Mouse (Mus musculus) right cerebral cortex, adult 18-20 months (tissue): ENCODE measurements around the gene Eml6.

Experiments
- DNase-seq: peaks from one replicate; pipeline ENCODE4 v3.0.0; 2022; ENCODE audit warnings: mixed read lengths

Gene Eml6

DNA sequence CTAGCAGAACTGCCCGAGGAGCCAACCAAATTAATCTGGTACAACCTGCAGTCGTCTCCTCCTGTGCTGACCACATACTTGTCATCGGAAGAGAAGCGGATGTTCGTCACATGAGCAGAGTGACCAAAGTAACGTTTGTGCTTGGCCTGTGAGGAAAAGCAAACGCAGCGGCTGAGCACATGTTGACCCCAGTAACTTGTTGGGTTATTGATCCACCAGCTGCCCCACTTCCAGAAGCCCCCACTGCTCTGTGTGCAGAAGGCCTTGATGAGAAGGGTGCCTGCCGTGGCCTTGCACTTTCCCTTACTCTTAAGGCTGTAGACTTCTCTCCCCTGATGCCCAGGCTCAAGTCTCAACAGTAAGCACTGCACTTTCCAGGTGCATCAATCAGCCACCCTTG lies 279.6 kb downstream of the Eml6 start:
- DNase-seq, result no peak

DNA sequence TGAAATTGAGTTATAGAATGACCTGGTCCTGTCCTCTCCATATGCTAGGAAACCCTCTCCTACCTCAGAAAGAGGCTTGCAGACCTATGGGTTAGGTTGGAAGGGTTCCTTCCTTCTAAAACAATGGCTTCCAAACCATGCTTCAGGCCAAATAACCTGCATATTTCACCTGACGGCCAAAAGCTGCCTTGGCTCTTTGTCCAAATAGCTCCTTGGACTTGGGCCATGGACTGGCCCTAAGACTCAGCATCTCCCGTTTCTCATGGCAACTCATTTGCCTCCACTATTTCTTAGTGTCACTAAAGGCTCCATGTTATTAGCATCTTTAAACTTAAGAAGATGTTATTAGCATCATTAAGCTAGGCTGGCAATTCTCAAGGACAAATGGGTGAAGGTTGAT lies 280.3 kb downstream of the Eml6 start:
- DNase-seq, result no peak

DNA sequence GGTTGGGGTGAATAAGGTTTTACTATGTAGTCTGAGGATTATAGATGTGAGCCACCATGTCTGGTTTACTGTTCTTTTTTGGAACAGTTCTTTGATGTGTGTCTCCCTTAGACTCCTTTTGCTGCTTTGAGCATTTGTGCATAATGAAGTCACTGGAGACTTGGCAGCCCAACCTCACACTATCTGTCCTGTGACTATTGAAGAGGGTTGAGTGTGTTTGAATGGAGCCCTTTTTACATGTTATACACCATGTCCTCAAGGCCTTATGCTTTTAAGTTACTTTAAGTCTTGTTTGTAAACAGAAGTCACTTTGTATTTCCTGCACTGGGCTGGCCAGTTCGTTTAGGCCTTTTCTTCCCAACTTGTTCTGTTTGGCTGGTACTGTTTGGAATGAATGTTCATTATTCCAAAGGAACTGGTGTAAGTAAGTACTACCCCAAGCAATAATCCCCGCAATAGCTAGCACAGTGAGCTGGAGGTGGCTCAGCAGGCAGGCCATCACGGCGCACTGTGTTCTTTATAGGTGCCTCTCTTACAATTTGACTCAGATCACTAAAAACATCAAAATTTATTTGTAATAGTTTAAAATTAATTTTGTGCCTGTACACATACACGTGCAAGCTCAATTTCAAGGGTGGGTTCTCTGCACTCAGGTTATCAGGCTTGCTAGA lies 280.9 kb downstream of the Eml6 start:
- no peak for DNase-seq

DNA sequence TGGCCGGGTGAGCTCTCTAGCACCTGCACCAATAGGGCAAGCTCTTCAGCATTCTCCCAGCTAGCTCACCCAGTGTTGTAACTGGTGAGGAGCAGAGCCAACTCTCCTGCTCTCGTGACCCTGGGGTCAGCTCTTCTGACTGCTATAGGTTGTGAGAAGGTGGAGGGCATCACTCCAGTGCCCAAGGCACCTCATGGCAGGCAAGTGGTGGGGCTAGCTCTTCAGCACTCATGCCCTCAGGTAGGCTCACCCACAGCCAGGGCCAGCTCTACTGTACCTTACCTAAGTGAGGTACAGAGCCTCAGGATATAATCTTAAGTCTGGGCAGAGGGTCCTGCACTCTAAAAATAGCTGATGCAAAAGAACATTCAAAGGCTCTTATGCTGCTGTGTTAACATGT lies 286.1 kb downstream of the Eml6 start:
- no peak for DNase-seq

DNA sequence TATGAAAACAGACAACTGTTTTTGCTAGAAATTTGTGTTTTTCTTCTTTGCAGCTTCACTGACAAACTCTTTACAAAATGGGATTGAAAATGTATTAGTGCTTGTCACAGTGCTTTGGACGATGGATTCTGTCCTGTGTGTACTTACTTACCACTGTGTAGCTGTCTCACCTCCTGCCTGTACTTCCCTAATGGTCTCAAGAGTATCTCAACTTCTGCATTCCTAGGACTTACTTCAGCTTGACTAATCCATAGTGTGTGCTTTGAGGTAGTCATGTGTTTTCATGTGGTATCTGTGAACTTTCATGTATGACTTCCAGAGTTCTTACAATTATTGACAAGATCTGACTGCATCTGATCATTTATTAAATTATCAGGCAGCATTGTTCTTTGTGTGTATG lies 297.9 kb downstream of the Eml6 start:
- DNase-seq, result no peak

DNA sequence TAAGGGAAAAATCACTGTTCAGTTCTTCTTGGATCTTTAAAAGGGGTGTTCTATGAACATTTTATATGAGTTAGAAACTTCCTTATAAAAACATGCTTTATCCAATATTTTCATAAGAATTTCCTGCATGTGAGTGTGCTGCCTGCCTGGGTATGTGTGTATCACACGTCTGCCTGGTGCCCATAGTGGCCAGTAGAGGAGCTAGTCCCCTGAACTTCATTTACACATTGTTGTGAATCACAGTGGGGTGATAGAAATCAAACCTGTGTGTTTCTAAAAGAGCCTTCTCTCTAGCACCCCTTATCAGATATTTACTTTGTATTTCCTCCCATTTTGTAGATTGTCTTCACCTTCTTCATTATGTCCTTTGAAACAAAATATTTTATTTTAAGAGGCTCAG lies 300.2 kb downstream of the Eml6 start:
- no peak for DNase-seq

DNA sequence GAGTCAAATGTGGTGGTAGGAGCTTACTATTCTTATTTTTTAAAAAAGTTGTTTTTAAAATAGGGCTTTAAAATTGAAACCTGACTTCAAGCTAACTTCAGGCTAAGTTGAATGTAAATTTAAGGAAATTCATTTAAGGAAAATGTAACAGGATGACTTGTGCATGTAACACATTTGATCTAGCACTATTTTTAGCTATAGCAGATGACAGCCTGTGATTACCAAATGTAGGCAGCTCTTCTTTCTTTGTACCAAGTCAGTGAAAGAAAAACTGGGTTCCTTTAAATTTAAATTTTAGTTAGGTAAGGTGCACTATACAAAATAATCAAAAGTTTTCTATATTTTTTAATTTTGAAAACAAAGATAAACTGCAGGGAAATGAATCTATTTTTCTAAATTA lies 300.7 kb downstream of the Eml6 start:
- DNase-seq, result no peak

DNA sequence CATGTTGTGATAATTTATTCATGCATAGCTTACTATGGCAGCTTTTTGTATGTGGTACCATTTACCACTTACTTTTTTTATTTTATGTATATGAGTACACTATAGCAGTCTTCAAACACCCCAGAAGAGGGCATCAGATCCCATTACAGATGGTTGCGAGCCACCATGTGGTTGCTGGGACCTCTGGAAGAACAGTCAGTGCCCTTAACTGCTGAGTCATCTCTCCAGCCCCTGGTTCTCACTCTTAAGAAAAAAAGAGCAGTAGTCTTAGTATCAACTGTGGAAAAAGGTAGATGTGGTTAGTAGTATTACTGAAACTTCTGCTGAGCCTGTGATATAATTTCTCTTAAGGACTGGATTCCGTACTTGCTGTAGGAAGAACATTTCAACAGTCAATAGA lies 301.6 kb downstream of the Eml6 start:
- no peak for DNase-seq

DNA sequence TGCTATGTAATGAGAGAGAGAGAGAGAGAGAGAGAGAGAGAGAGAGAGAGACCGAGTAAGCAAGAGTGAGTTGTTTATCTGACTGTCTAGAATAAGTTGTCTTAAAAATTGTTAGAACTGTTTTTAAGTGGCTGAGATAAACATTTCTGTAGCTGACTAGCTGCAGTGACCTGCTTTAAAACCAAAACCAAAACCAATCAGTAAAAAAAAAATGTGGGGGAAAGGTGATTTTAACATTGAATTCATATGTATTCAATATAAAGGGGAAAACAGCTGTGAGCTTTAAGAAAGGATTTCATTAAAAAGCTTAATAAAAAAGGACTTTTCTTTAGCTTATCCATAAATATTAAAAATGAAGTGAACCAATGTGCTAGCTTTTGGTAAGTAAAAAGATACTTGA lies 306.2 kb downstream of the Eml6 start:
- DNase-seq, result no peak

DNA sequence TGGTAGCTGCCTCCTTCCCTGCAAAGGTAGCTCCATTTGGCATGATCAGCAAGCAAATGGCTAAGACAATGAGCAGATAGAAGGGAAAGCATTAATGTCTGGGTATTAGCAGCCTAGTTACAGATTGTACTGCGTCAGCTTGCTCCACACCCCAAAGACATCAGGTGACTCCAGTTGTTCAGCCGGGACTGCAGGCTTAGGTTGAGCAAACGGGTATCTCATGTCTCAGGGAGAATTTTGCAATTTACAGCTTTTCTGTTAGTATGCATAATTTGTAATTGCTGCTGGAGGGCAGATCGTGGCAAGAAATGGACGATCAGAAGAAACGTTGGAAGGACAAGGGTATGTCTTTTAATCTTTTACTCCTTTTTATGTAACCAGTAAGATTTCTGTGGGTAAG lies 307.3 kb downstream of the Eml6 start:
- DNase-seq, result peak; percentile 65

DNA sequence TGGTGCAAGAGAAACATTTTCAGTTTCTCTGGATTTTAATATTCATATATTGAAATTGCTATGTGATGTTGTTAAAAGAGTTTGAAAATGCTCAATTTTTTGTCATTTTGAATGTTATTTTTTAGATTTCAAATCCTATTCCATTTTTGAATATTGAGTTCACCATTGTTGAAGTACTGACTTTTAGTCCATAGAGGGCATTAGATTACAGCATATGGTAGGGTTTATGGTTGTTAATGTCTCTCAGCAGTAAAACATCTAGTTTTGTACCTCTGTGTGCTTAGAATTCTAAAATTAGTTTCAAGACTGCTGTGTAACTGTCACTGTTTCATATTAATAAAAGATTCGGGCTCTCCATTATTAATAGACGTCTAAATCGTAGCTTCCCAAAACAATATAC lies 310.3 kb downstream of the Eml6 start:
- no peak for DNase-seq

DNA sequence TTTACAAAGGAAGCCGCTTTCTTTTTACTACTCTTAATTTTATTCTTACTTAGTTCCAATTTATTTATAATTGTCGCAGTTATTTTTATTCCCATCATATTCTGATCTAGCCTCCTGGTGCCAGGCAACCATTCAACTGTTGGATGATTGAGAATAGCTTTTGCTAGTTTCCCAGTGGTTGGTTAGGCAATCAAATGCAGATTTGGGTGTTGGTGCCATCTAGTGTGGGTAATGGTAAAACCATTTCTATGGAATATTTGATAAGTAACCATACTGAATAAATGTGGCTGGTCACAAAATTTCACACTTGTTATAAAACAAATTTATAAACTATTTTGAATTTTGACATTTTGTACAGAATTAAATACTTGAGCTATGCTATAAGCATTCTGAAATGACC lies 311.0 kb downstream of the Eml6 start:
- peak; percentile 32 for DNase-seq

DNA sequence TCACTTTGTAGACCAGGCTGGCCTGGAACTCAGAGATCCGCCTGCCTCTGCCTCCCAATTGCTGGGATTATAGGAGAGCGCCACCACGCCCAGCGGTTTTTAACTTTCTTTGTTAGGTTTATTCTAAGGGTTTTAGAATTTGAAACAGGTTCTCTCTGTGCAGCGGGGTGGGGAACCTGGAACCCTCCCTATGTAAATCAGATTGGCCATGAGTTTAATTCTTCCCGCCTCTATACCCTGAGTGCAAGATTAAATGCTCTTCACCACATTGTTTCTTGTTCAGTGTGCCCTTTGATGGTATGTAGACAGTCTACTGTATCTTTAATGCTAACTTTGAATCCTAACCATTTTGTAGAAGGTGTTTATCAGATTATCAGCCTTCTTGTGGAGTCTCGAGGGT lies 311.7 kb downstream of the Eml6 start:
- DNase-seq, result no peak

DNA sequence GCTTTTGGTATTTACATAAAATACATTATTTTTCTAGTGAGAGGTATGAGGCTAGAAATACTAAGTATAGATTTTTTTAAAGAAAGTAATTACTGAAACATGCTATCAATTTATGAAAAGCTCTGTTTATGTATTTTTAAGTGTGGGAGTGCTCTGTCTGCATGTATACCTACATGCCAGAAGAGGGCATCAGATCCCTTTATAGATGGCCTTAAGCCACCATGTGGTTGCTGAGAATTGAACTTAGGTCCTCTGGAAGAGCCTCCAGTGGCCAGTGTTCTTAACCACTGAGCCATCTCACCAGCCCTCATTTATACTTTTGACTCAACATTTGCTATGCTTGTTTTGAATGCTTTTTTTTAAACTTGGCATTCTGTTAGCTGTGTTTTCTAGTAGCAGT lies 316.3 kb downstream of the Eml6 start:
- no peak for DNase-seq

DNA sequence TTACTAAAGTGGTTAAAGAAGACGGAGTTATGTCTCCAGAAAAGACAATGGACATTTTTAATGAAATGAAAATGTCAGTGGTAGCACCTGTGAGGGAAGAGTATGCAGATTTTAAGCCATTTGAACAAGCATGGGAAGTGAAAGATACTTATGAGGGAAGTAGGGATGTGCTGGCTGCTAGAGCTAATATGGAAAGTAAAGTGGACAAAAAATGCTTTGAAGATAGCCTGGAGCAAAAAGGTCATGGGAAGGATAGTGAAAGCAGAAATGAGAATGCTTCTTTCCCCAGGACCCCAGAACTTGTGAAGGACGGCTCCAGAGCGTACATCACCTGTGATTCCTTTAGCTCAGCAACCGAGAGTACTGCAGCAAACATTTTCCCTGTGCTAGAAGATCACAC lies 319.0 kb downstream of the Eml6 start:
- no peak for DNase-seq

DNA sequence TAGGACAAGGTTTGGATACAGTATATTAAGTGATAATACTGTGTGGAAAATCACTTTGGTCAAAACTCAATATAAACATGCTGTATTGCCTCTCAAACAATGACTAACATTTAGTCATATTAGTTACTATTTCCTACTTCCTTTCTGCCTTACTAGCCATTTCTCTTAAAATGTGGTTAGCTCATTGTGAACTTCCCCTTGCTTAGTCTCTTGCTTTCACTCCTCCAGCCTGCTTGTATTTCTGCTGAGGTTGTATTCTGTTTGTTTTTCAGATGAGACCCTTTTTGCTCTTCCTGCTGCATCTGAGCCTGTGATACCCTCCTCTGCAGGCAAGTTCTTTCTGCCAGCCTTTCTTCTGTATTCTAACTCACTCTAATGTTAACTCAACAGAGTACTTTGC lies 320.6 kb downstream of the Eml6 start:
- no peak for DNase-seq

DNA sequence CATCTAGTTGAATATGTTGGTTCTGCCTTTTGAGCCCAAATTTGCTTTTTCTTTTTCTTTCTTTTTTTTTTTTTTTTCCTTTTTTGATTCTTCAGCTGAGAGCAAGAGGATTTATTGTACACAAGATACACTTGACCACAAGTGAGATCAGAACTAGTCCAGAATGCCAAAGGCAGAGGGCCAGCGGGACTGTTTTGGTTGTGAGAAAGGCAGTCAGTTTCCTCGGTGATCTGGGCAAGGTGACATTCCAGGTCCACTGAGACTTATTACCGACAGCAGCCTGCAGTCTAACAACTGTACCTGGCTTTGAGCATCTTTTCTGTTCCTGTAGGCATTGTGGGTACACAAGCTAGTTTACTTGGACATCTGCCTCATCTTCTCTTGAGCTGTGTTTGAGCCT lies 323.1 kb downstream of the Eml6 start:
- no peak for DNase-seq

DNA sequence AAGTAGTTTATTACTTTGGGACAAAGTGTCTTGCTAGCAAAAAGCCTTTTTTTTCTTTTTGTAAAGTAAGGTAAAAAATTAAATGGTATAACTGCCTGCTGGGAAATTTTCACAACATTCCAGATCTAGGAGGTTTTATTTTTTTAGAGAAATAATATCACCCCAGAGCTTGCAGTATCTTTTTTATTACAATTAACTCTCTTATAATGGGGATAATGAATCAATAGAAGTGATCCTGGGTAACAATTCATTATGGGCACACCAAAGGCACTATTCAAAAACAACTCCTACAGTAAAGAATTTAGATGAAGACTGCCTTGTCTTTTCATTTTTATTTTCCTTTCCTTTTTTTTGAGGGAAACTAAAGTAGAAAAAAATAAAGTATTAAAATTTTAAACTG lies 331.1 kb downstream of the Eml6 start:
- DNase-seq, result no peak

DNA sequence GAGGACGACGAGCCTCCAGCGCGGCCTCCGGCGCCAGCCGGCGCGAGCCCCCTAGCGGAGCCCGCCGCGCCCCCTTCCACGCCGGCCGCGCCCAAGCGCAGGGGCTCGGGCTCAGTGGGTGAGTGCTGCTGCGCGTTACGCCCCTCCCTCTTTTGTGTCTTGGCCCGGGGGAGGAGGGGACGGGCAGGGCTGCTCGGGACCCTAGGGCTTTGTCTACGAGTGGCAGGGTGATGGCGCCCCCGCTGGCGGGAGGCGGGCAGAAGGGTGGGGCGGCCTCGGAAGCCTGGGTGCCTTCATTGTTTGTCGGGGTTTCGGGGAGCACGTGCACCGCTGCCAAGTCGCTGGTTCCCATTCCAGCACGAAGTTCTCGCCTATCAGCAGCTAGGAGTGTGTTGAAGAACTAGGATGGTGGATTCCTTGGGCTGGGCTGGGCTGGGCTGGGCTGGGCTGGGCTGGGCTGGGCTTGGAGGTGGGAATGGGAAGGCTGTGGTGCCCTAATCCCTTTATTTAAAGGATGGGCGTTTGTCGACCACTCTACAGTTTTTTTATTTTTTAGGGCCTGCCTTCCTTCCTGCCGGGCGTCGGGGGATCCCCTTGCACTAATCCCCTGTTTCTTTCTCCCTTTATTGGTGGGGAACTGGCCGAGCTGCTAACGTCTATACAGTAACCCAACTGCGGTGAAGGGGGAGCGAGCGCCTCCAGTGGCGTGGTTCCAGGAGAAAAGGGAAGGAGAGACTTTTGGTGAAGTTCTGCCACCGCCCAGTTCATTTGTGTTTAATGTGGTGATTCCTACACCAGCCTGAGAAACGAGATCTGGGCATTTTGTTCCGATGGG lies 332.0 kb downstream of the Eml6 start:
- DNase-seq, result peak; percentile 87
